Mouse (Mus musculus) neural tube, embryonic 14.5 days (tissue): ENCODE data around the gene Sorbs1. TPM values are rescaled to one million over a fixed set of nuclear protein-coding genes. Genes with fewer than 3 reads are reported as not detected.

Source experiments
- ATAC-seq: fragments of 200-750 bp; cut with Nextera tagmentation; 2 replicates; pipeline ENCODE4 v1.8.0; 2017; ENCODE audit warnings: low read depth, mild to moderate bottlenecking, moderate TSS enrichment, moderate library complexity
- H3K27ac ChIP-seq: fragments of 300-500 bp; sonication (generic); 2 replicates; pipeline ENCODE4 v1.5.1; 2014; ENCODE audit warnings: low read depth, mild to moderate bottlenecking, control low read depth, low read length, moderate library complexity, mixed read lengths
- H3K27me3 ChIP-seq: fragments of 300-500 bp; sonication (generic); 2 replicates; pipeline ENCODE4 v1.6.1; 2014; ENCODE audit warnings: low read length; ENCODE audit not compliant: control insufficient read depth, insufficient read depth
- H3K36me3 ChIP-seq: fragments of 300-500 bp; sonication (generic); 2 replicates; pipeline ENCODE4 v1.6.1; 2014; ENCODE audit warnings: low read length, mixed read lengths; ENCODE audit not compliant: control insufficient read depth, insufficient read depth
- H3K4me1 ChIP-seq: fragments of 300-500 bp; sonication (generic); 2 replicates; pipeline ENCODE4 v1.6.1; 2014; ENCODE audit warnings: low read length; ENCODE audit not compliant: control insufficient read depth, insufficient read depth
- H3K4me2 ChIP-seq: fragments of 300-500 bp; sonication (generic); 2 replicates; pipeline ENCODE4 v1.6.1; 2014; ENCODE audit warnings: mild to moderate bottlenecking, low read depth, low read length, control low read depth
- H3K4me3 ChIP-seq: fragments of 300-500 bp; sonication (generic); 2 replicates; pipeline ENCODE4 v1.5.1; 2014; ENCODE audit warnings: low read depth, low read length, control low read depth, mixed read lengths
- H3K9ac ChIP-seq: fragments of 300-500 bp; sonication (generic); replicated peaks from 2 replicates; pipeline ENCODE4 v1.6.1; 2014; ENCODE audit warnings: low read depth, mild to moderate bottlenecking, control low read depth, low read length, mixed read lengths
- H3K9me3 ChIP-seq: fragments of 300-500 bp; sonication (generic); 2 replicates; pipeline ENCODE4 v1.6.1; 2016; ENCODE audit warnings: low read length; ENCODE audit not compliant: control insufficient read depth
- WGBS: fragments of 180-500 bp; shearing (Covaris S2); extraction: QIAGEN DNeasy Blood & Tissue Kit; methylation state at CpG from one replicate; pipeline ENCODE4 v1.1.7; 2014; 5-methylcytosine and 5-hydroxymethylcytosine counted together
- polyA plus RNA-seq: library from polyadenylated mRNA; unstranded; fragments of >200 nt; fragmentation: Nextera tagmentation; extraction: Ambion mirVana; gene quantifications from 2 replicates; pipeline ENCODE4 v1.2.1, GENCODE M21; 2014

Gene Sorbs1
- polyA plus RNA-seq, 1 experiment from 2014 or later: 117 TPM

DNA sequence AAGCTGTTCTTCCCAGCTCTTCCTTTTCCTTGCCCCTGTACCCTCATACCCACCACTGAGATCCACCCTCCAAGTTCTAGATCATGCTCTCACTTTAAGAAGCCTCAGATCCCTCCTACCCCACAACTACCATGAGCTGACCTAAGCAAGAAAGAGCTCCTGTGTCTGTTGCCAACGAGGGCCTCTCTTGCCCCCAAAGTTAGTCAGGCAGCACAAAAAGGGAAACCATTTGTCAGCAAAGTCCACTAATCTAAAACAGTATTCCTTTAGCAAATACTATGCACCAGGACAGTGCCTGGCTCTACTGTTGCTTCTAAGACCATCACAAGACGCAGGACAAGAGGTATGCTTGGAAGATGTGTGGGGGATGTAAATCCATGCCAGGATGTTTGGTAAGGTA, 106.4 kb downstream of the Sorbs1 start:
- H3K27me3 ChIP-seq: no peaks in the 10 kb centered on the region
- H3K9ac ChIP-seq: no peak overlapping the region
- WGBS: 83% methylated on average over 2 of the region's 2 CpGs
- no peaks in the 10 kb centered on the region for H3K36me3 ChIP-seq
- H3K27ac ChIP-seq: no peak overlapping the region
- no peak overlapping the region for H3K4me2 ChIP-seq
- no peaks in the 10 kb centered on the region for H3K9me3 ChIP-seq
- no peak for ATAC-seq
- H3K4me3 ChIP-seq: no peak overlapping the region
- no peaks in the 10 kb centered on the region for H3K4me1 ChIP-seq

DNA sequence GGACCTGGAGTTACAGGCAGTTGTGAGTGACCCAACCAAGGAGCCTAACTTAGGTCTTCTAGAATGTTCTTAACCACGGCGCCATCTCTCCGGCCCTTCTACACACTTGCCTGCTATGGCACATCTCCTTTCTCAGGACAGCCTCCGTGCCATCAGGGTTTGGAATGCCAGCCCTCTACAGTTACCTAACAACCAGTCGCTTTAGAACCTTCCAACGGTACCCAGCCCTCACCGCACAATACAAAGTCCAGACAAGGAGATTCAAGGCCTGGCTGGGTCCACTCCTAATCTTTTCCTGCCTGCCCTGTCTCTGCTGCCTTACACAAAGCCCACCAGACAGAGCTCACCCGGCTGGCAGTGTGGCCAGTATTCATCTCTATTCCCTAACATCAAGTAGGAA, 106.9 kb downstream of the Sorbs1 start:
- 96% methylated on average over 8 of the region's 8 CpGs for WGBS
- Histone ChIP-seq H3K9ac (no peak overlapping the region), H3K4me1 (no peaks in the 10 kb centered on the region), H3K4me3 (no peak overlapping the region), H3K27me3 (no peaks in the 10 kb centered on the region), H3K4me2 (no peak overlapping the region), H3K9me3 (no peaks in the 10 kb centered on the region), H3K27ac (no peak overlapping the region), H3K36me3 (no peaks in the 10 kb centered on the region)
- ATAC-seq: no peak

DNA sequence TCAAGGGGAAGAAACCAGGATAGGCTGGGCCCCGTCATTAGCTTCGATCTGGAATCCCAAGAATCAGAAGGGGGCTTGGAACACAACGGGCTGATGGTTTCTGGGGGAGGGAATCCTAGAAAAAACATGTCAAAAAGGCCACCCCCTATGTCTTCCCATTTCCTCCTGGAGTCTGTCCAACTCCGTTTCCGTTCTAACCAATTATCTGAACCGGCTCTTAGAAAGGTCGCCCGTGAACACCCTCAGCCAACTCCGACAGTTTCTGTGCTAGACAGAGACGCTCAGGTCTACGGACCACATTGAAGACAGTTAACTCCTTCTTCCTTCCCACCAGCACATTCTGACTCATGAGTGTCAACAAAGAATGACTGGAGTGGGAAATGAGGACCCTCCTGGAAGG, 107.8 kb downstream of the Sorbs1 start:
- Histone ChIP-seq H3K4me3 (no peak overlapping the region), H3K9me3 (no peaks in the 10 kb centered on the region), H3K4me1 (0 out of 2 replicates have a peak, but pooled peaks cover 4% of the 10 kb centered on the region), H3K36me3 (no peaks in the 10 kb centered on the region), H3K27me3 (no peaks in the 10 kb centered on the region), H3K9ac (no peak overlapping the region), H3K4me2 (no peak overlapping the region), H3K27ac (no peak overlapping the region)
- ATAC-seq: no peak
- 73% methylated on average over 11 of the region's 11 CpGs for WGBS

DNA sequence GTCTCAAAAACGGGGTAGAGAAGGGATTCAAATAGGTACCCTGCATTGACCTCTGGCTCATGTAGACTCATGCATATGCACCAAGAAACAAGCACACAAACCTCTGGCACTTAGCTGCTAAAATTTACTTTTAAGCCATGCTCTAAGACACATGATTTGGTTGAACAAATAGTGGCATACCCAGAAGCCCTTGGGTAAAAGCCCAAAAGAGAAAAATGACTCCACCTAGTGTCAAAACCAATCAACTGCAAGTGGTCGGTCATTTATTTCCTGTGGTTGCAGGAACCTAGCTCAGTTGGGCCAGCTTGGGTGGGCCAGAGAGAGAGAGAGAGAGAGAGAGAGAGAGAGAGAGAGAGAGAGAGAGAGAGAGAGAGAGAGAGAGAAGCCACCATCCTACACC, 109.0 kb downstream of the Sorbs1 start:
- Histone ChIP-seq H3K4me2 (no peak overlapping the region), H3K27me3 (no peaks in the 10 kb centered on the region), H3K4me3 (no peak overlapping the region), H3K27ac (no peak overlapping the region), H3K9me3 (no peaks in the 10 kb centered on the region), H3K36me3 (no peaks in the 10 kb centered on the region), H3K9ac (no peak overlapping the region), H3K4me1 (0 out of 2 replicates have a peak, but pooled peaks cover 4% of the 10 kb centered on the region)
- no peak for ATAC-seq
- WGBS: 80% methylated on average over 2 of the region's 2 CpGs

GRCm38 (mm10) chr19:40403999-40404398, 109.6 kb downstream of the Sorbs1 start:
- no peak overlapping the region for H3K4me3 ChIP-seq
- no peaks in the 10 kb centered on the region for H3K36me3 ChIP-seq
- no peaks in the 10 kb centered on the region for H3K27me3 ChIP-seq
- no peak overlapping the region for H3K27ac ChIP-seq
- ATAC-seq: no peak
- WGBS: 90% methylated on average over 4 of the region's 4 CpGs
- no peak overlapping the region for H3K4me2 ChIP-seq
- H3K9me3 ChIP-seq: no peaks in the 10 kb centered on the region
- 0 out of 2 replicates have a peak, but pooled peaks cover 4% of the 10 kb centered on the region for H3K4me1 ChIP-seq
- H3K9ac ChIP-seq: no peak overlapping the region

DNA sequence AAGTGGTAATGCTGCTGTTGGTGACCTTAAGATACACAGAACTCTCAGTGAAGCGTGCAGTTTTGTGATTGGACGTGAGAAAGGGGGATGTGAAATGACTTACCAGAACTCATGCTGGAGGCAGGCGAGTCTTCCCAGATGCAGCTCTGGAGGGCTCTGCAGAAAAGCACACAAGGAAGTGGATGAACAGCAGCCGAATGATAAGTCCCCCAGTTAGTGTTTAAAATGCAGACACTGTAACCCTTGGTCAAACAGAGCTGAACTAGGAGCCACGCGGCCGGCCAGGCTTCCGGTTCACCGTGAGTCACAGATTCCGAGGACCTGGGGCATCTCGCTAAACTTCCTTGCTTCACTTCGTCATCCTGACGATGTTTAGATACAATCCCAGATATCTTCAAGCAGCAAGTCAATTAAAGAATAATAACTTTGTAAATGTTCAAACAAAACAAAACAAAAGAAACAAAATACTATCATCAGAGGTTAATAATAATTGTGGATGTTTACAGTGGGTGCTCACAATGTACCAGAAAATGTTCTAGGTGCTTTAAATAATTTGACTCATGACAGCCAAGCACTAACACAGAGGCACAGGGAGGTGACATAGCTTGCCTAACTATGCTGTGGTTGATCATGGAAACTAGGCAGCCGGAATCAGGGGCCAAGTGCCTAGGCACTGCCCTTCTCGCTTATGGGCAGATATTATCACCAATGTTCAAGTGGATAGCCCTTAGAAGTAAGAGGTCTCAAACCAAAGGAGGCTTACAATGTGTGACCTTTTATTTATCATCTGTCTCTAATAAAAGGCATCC, 111.2 kb downstream of the Sorbs1 start:
- no peak for ATAC-seq
- WGBS: 80% methylated on average over 15 of the region's 15 CpGs
- Histone ChIP-seq H3K27ac (no peak overlapping the region), H3K27me3 (no peaks in the 10 kb centered on the region), H3K36me3 (no peaks in the 10 kb centered on the region), H3K9ac (no peak overlapping the region), H3K4me3 (no peak overlapping the region), H3K4me2 (no peak overlapping the region), H3K9me3 (no peaks in the 10 kb centered on the region), H3K4me1 (0 out of 2 replicates have a peak, but pooled peaks cover 4% of the 10 kb centered on the region)

- no peak; the same call in 1 of the 2 replicates for ATAC-seq
- no peak overlapping the region for H3K27ac ChIP-seq
- no peaks in the 10 kb centered on the region for H3K36me3 ChIP-seq
- H3K9ac ChIP-seq: no peak overlapping the region
- H3K4me1 ChIP-seq: 0 out of 2 replicates have a peak, but pooled peaks cover 4% of the 10 kb centered on the region
- H3K27me3 ChIP-seq: no peaks in the 10 kb centered on the region
- H3K9me3 ChIP-seq: no peaks in the 10 kb centered on the region
- no peak overlapping the region for H3K4me3 ChIP-seq
- 70% methylated on average over 7 of the region's 7 CpGs for WGBS
- no peak overlapping the region for H3K4me2 ChIP-seq
Measured at GRCm38 (mm10) chr19:40401213-40401612, 112.4 kb downstream of the Sorbs1 start.

DNA sequence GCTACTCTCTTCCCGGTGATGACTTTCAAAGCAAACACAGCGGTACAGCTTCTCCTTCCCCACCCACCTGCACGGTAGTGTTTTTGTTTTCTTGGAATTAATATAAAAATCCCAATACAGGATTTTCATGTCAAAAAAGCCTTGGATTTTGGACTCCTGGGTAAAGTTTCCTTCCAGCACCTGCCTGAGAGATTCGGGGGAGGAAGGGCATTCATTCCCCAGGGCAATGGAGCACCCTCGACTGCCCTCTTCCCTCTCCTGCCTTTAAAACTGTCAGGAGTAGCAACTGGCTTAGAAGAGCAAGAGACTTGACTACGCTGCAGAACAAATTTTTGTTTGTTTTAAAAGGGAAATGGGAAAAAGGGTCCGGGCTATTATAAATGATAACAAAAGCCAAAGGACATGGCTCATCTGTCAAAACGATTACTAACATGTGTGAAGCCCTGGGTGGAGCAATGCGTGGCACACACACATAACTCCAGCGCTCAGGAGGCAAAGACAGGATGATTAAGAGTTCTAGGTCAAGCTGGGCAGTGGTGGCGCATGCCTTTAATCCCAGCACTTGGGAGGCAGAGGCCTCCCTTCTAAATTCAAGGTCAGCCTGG, 113.1 kb downstream of the Sorbs1 start:
- Histone ChIP-seq H3K4me2 (no peak overlapping the region), H3K9ac (no peak overlapping the region), H3K4me3 (no peak overlapping the region), H3K4me1 (0 out of 2 replicates have a peak, but pooled peaks cover 4% of the 10 kb centered on the region), H3K36me3 (no peaks in the 10 kb centered on the region), H3K9me3 (no peaks in the 10 kb centered on the region), H3K27me3 (no peaks in the 10 kb centered on the region), H3K27ac (no peak overlapping the region)
- ATAC-seq: no peak
- WGBS: 59% methylated on average over 11 of the region's 11 CpGs
